Mouse (Mus musculus) testis, adult 2 months (tissue): ENCODE data around the gene C1s1.
"Not testable (repeated sequence)": the region's sequence is repeated elsewhere in the genome, so short reads cannot be mapped to it uniquely, and the experiment has no call there.

Experiments used
- CTCF ChIP-seq: fragments of 200-500 bp; IDR thresholded peaks from 2 replicates; pipeline ENCODE4 v1.5.1; 2012; ENCODE audit warnings: low read depth, mild to moderate bottlenecking, inconsistent platforms, low read length, moderate library complexity; ENCODE audit not compliant: control insufficient read depth, insufficient read depth, insufficient replicate concordance
- POLR2A ChIP-seq: fragments of 200-500 bp; IDR thresholded peaks from 2 replicates; pipeline ENCODE4 v1.6.1; 2012; ENCODE audit warnings: low read depth, mild to moderate bottlenecking, inconsistent platforms, low read length, moderate library complexity; ENCODE audit not compliant: control insufficient read depth

GRCm38 (mm10) chr6:124561156-124561555, 19.0 kb upstream of the C1s1 start:
- not testable (repeated sequence) for TF ChIP-seq CTCF, POLR2A
